In the genomic region with DNA sequence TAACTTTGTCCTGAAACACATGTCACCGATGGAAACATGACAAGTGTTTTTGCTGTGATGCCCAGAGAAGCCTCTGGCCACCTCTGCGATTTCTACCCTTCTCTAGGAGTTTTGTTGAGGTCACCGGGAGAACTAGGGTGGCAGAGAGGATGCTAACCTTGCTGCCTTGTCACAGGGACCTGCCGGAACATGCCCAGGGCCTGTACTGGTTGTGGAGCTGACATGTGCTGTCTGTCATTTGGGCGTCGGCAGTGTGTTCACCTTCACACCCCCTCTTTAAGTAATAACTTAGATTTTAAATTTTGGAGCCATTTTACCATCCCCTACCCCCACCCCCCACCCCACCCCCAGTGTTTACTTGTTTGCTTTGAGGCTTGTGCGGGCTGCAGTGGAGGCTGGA, we compare ENCODE assay signal across 16 mouse cellular contexts. TPM values are rescaled to one million over a fixed set of nuclear protein-coding genes. Genes with fewer than 3 reads are reported as not detected.
"Had no signal": no experiment of that assay in that cellular context is flagged by ENCODE, and none has a peak within 500 bp of the region (broad histone marks: within the 10 kb centered on the region; RNA-seq: fewer than 3 reads in every experiment).

No protein-coding gene starts in this region.

- H3K27me3 ChIP-seq: liver, embryonic 15.5 days; megakaryocyte, embryonic 14.5 days; midbrain, embryonic 15.5 days; neural tube, embryonic 12.5 days had no signal

- DNase-seq: lung, postnatal 14 days; right cerebral cortex, postnatal 14 days; thymus, adult 18-20 months; thymus, postnatal 14 days had no signal

- H3K36me3 ChIP-seq: liver, embryonic 15.5 days; midbrain, embryonic 15.5 days; neural tube, embryonic 12.5 days had no signal

- H3K4me2 ChIP-seq: liver, embryonic 15.5 days; lung, embryonic 14.5 days; midbrain, embryonic 11.5 days; midbrain, embryonic 15.5 days; neural tube, embryonic 12.5 days had no signal

- ATAC-seq: midbrain, embryonic 15.5 days had no signal

- H3K4me1 ChIP-seq: neural tube, embryonic 12.5 days had no signal

- H3K4me3 ChIP-seq: layer of hippocampus, adult 2 months; liver, embryonic 15.5 days; megakaryocyte, embryonic 14.5 days; midbrain, embryonic 15.5 days; neural tube, embryonic 12.5 days had no signal

- H3K9me3 ChIP-seq: liver, embryonic 15.5 days; megakaryocyte, embryonic 14.5 days; midbrain, embryonic 15.5 days; neural tube, embryonic 12.5 days had no signal

- H3K9ac ChIP-seq: liver, embryonic 15.5 days; lung, embryonic 14.5 days; midbrain, embryonic 15.5 days; neural tube, embryonic 12.5 days had no signal

- H3K27ac ChIP-seq: layer of hippocampus, adult 2 months; midbrain, embryonic 15.5 days; neural tube, embryonic 12.5 days had no signal

RNA-seq across cellular contexts. Expression of a gene that starts 0.6 kb away (rescaled TPM):
- total RNA-seq: layer of hippocampus, postnatal 10 days; left cerebral cortex, postnatal 10 days; monocyte, adult 5-6 weeks; neutrophil, adult 5-6 weeks had no signal
- polyA plus RNA-seq: macrophage had no signal
